In the genomic region with DNA sequence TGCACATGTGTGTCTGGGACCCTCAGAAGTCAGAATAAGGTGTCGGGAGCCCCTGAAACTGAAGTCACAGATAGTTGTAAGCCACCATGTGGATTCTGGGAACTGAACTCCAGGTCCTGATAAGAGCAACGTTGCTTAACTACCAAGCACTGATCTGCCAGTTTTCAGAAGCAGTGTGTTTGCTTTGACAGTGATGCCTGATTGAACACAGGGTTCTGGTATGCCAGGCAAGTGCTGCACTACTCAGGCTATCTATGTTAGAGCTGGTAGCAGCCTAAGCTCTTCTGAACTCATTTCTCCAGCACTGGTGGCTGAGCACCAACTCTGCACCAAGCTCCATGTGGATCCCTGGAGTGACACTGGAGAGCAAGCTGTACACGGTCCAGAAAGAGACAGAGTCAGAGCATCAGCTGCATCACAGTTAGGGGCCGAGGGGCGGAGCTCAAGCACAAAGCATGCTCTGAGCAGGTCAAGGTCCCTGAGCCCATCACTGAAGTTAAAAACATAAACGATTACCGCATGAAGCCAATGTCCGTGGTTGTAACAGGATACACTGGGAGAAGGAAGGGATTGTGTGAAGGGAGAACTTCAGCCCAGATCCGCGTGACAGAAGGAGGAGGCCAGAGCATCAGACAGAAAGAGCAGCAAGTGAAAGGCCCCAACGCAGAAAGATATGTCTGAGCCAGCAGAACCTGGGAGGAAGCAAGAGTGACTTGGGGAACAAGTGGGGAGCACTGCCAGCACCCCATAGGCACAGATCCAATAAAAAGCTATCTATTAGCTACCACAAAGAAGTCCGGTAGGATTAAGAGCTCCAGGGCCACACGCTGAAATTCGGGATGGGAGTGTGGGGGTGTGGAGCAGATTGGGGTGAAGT, we compare ENCODE assay signal across 20 mouse cellular contexts. TPM values are rescaled to one million over a fixed set of nuclear protein-coding genes. Genes with fewer than 3 reads are reported as not detected.
DNase-seq lines count a peak whose midpoint lies in the region; ATAC-seq lines count a peak whose summit lies in the region.
"Had no signal": no experiment of that assay in that cellular context is flagged by ENCODE, and none has a peak within 500 bp of the region (broad histone marks: within the 10 kb centered on the region; RNA-seq: fewer than 3 reads in every experiment).

No protein-coding gene starts in this region.

- ATAC-seq in heart, embryonic 16.5 days (replicated peaks; ENCODE audit: extremely low read depth, insufficient read depth, low FRiP score): peak; percentile 32; the same call in 1 of the 2 replicates
- ATAC-seq in liver, embryonic 13.5 days (ENCODE audit: low read depth): peak; percentile 40; the same call in 1 of the 2 replicates
- ATAC-seq: forebrain, postnatal 0 days; midbrain, embryonic 13.5 days had no signal

- no peak overlapping the region for H3K4me2 ChIP-seq in heart, embryonic 16.5 days (ENCODE audit: low read depth, low read length)
- peak overlapping the region; percentile 10; the same call in 1 of the 2 replicates for H3K4me2 ChIP-seq in liver, embryonic 13.5 days
- H3K4me2 ChIP-seq: limb, embryonic 13.5 days; midbrain, embryonic 13.5 days had no signal

- H3K9me3 ChIP-seq in heart, embryonic 16.5 days (replicated peaks; ENCODE audit: control insufficient read depth, low read length): no peaks in the 10 kb centered on the region
- no peaks in the 10 kb centered on the region for H3K9me3 ChIP-seq in liver, embryonic 13.5 days (replicated peaks)
- H3K9me3 ChIP-seq: limb, embryonic 13.5 days; midbrain, embryonic 13.5 days had no signal

- peak; percentile 17 for DNase-seq in embryo, embryonic 11 days
- no peak for DNase-seq in embryo, embryonic 10 days (ENCODE audit: low spot score)
- no peak for DNase-seq in heart, postnatal 36 days
- peak; percentile 37 for DNase-seq in retina, embryonic 14.5 days (ENCODE audit: low spot score)
- DNase-seq in retina, postnatal 1 day: no peak
- DNase-seq in liver, embryonic 13.5 days: no peak
- DNase-seq in ovary, adult 18-20 months (ENCODE audit: low spot score): no peak
- DNase-seq: cerebellum, postnatal 14 days; forebrain, postnatal 0 days; kidney, adult 9 months; kidney, postnatal 36 days; lung, adult 2 months; lung, postnatal 36 days; right cerebral cortex, adult 18-20 months had no signal

- WGBS in heart, embryonic 16.5 days: 42% methylated on average over 14 of the region's 14 CpGs
- WGBS in liver, embryonic 13.5 days (ENCODE audit: insufficient replicate concordance): 41% methylated on average over 14 of the region's 14 CpGs

- no peaks in the 10 kb centered on the region for H3K36me3 ChIP-seq in heart, embryonic 16.5 days (ENCODE audit: control insufficient read depth, insufficient read depth)
- H3K36me3 ChIP-seq in liver, embryonic 13.5 days: no peaks in the 10 kb centered on the region
- H3K36me3 ChIP-seq: limb, embryonic 13.5 days; midbrain, embryonic 13.5 days had no signal

- peaks cover 4% of the 10 kb centered on the region; the same call in 1 of the 2 replicates for H3K4me1 ChIP-seq in heart, embryonic 16.5 days (ENCODE audit: control insufficient read depth, insufficient read depth, low read length)
- H3K4me1 ChIP-seq in liver, embryonic 13.5 days (replicated peaks): peaks cover 64% of the 10 kb centered on the region
- H3K4me1 ChIP-seq: limb, embryonic 13.5 days had no signal

- H3K27ac ChIP-seq in heart, embryonic 16.5 days (ENCODE audit: low read length): no peak overlapping the region
- H3K27ac ChIP-seq in liver, embryonic 13.5 days: peak overlapping the region; percentile 77
- H3K27ac ChIP-seq: limb, embryonic 13.5 days; midbrain, embryonic 13.5 days had no signal

- no peak overlapping the region for H3K4me3 ChIP-seq in heart, embryonic 16.5 days (ENCODE audit: low read length)
- H3K4me3 ChIP-seq in liver, embryonic 13.5 days (replicated peaks): no peak overlapping the region
- H3K4me3 ChIP-seq: limb, embryonic 13.5 days; midbrain, embryonic 13.5 days; myocyte had no signal

- no peak overlapping the region for H3K9ac ChIP-seq in heart, embryonic 16.5 days (ENCODE audit: low read length)
- no peak overlapping the region for H3K9ac ChIP-seq in liver, embryonic 13.5 days
- H3K9ac ChIP-seq: forebrain, postnatal 0 days; limb, embryonic 13.5 days; midbrain, embryonic 13.5 days had no signal

- intact Hi-C loops in heart, postnatal 36 days (cut with DNase I): no loop called here

- H3K27me3 ChIP-seq in heart, embryonic 16.5 days (ENCODE audit: control insufficient read depth, insufficient read depth, low read length): no peaks in the 10 kb centered on the region
- no peaks in the 10 kb centered on the region for H3K27me3 ChIP-seq in liver, embryonic 13.5 days
- H3K27me3 ChIP-seq: midbrain, embryonic 13.5 days had no signal

RNA-seq across cellular contexts. Expression of a gene that starts 14.4 kb away (rescaled TPM):
- polyA plus RNA-seq in heart, embryonic 16.5 days (2015; fragmentation: Nextera tagmentation; extraction: Ambion mirVana): 17.4 and 51.1 TPM in 2 replicates
- under 1 TPM in 1 of 2 experiments, not detected in 1; 0.33 TPM for total RNA-seq in heart, postnatal 36 days (2021)
- 10.9 and 12.4 TPM in 2 replicates for polyA plus RNA-seq in liver, embryonic 13.5 days (2015; fragmentation: Nextera tagmentation; extraction: Ambion mirVana)

RNA-seq across cellular contexts. Expression of a gene that starts 22.3 kb away (rescaled TPM):
- 41.1 and 45.9 TPM in 2 replicates for polyA plus RNA-seq in heart, embryonic 16.5 days (2015; fragmentation: Nextera tagmentation; extraction: Ambion mirVana)
- 10 to 100 TPM; 31.5 to 33.1 TPM for total RNA-seq in heart, postnatal 36 days (2021)
- 19.7 and 21.6 TPM in 2 replicates for polyA plus RNA-seq in liver, embryonic 13.5 days (2015; fragmentation: Nextera tagmentation; extraction: Ambion mirVana)

RNA-seq across cellular contexts. Expression of a gene that starts 41.6 kb away (rescaled TPM):
- polyA plus RNA-seq in heart, embryonic 16.5 days (2015; fragmentation: Nextera tagmentation; extraction: Ambion mirVana): 1.4 TPM in 2 replicates
- 1 to 10 TPM; 3.9 to 4.6 TPM for total RNA-seq in heart, postnatal 36 days (2021)
- 2.6 and 3.0 TPM in 2 replicates for polyA plus RNA-seq in liver, embryonic 13.5 days (2015; fragmentation: Nextera tagmentation; extraction: Ambion mirVana)

RNA-seq across cellular contexts. Expression of a gene that starts 59.7 kb away (rescaled TPM):
- polyA plus RNA-seq in heart, embryonic 16.5 days (2015; fragmentation: Nextera tagmentation; extraction: Ambion mirVana): 0.05 and 0.09 TPM in 2 replicates
- total RNA-seq in heart, postnatal 36 days (2021): 1 to 10 TPM in 1 of 2 experiments, under 1 TPM in 1; 0.44 to 1.5 TPM
- polyA plus RNA-seq in liver, embryonic 13.5 days (2015; fragmentation: Nextera tagmentation; extraction: Ambion mirVana): 0.14 and 0.23 TPM in 2 replicates
- total RNA-seq: gastrocnemius, adult 8-10 months; left cerebral cortex, postnatal 10 days had no signal
- polyA plus RNA-seq: forebrain, postnatal 0 days; limb, embryonic 13.5 days; midbrain, embryonic 13.5 days had no signal

Comparison
In these comparisons a context has a peak if more than half of its experiments do, and no peak if none do; other contexts are left out.
1. DNase-seq: peak in embryo, embryonic 11 days (single experiment) and retina, embryonic 14.5 days (single experiment); none in embryo, embryonic 10 days (single experiment), heart, postnatal 36 days (0 of 2), retina, postnatal 1 day (single experiment), liver, embryonic 13.5 days (single experiment) and ovary, adult 18-20 months (single experiment).